Mouse (Mus musculus) embryonic facial prominence, embryonic 10.5 days (tissue): ENCODE data around the gene Spryd3. TPM values are rescaled to one million over a fixed set of nuclear protein-coding genes. Genes with fewer than 3 reads are reported as not detected.

ENCODE experiments used
- DNase-seq: peaks from one replicate; pipeline ENCODE4 v3.0.0-alpha.2; 2017; ENCODE audit warnings: low spot score
- H3K27ac ChIP-seq: fragments of 300-500 bp; sonication (generic); replicated peaks from 2 replicates; pipeline ENCODE4 v1.5.1; 2016; ENCODE audit warnings: mild to moderate bottlenecking
- H3K27me3 ChIP-seq: fragments of 300-500 bp; sonication (generic); replicated peaks from 2 replicates; pipeline ENCODE4 v1.6.1; 2016; ENCODE audit warnings: low read depth, mild to moderate bottlenecking; ENCODE audit not compliant: poor library complexity, severe bottlenecking
- H3K36me3 ChIP-seq: fragments of 300-500 bp; sonication (generic); replicated peaks from 2 replicates; pipeline ENCODE4 v1.6.1; 2016; ENCODE audit warnings: mild to moderate bottlenecking, moderate library complexity
- H3K4me1 ChIP-seq: fragments of 300-500 bp; sonication (generic); 2 replicates; pipeline ENCODE4 v1.6.1; 2016
- H3K4me3 ChIP-seq: fragments of 300-500 bp; sonication (generic); 2 replicates; pipeline ENCODE4 v1.5.1; 2016; ENCODE audit warnings: mild to moderate bottlenecking, moderate library complexity
- H3K9me3 ChIP-seq: fragments of 300-500 bp; sonication (generic); 2 replicates; pipeline ENCODE4 v1.6.1; 2016; ENCODE audit warnings: mild to moderate bottlenecking
- WGBS: fragments of 180-500 bp; shearing (Covaris S2); methylation state at CpG from one replicate; pipeline ENCODE4 v1.1.7; 2016; 5-methylcytosine and 5-hydroxymethylcytosine counted together
- polyA plus RNA-seq: library from polyadenylated mRNA; unstranded; fragments of >200 nt; fragmentation: Nextera tagmentation; extraction: Ambion mirVana; gene quantifications from 2 replicates; pipeline ENCODE4 v1.2.1, GENCODE M21; 2016

The Spryd3 gene
- polyA plus RNA-seq, 1 experiment from 2014 or later = 12.7 TPM

GRCm38 (mm10) chr15:102144726-102145125 is 8.7 kb upstream of the Spryd3 start:
- H3K27me3 ChIP-seq = peaks cover 57% of the 10 kb centered on the region
- no peak for DNase-seq
- 10% methylated on average over 19 of the region's 19 CpGs for WGBS
- peak overlapping the region; percentile 49 for H3K4me3 ChIP-seq
- H3K9me3 ChIP-seq = no peaks in the 10 kb centered on the region
- H3K27ac ChIP-seq = peak overlapping the region; percentile 37; the same call in 1 of the 2 replicates
- H3K4me1 ChIP-seq = peaks cover 26% of the 10 kb centered on the region
- H3K36me3 ChIP-seq = no peaks in the 10 kb centered on the region

DNA sequence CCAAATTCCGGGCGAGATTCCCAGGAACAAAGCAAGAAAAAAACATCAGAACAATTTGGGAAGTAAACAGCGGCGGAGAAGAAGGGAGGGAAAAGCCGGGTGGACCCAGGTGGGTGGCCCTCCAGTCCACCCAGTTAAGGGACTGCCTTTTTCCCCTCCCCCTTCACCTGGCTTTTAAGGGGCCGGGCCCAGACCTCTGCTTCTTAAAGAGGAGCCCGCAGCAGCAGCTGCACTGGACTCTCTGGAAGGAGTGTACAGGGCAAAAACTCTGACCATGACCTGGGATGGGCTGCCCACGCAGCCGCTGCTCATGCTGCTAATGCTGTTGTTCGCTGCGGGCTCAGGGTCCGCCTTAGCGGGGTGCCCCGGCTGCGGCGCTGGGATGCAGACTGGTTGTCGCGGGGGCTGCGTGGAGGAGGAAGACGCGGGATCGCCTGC is 8.3 kb upstream of the Spryd3 start, which contains the start of gene Igfbp6:
Gene Igfbp6 (plus strand): TSS at position 89 of the 438 bp plus-strand sequence.
- Histone ChIP-seq H3K4me1 (peaks cover 26% of the 10 kb centered on the region), H3K4me3 (peak within 1 kb of the TSS; percentile 49), H3K27ac (peak within 1 kb of the TSS; percentile 37; the same call in 1 of the 2 replicates), H3K36me3 (no peaks in the 10 kb centered on the region), H3K27me3 (peaks cover 57% of the 10 kb centered on the region), H3K9me3 (no peaks in the 10 kb centered on the region)
- WGBS = 4% methylated on average over 22 of the region's 22 CpGs
- peak; percentile 46 for DNase-seq

DNA sequence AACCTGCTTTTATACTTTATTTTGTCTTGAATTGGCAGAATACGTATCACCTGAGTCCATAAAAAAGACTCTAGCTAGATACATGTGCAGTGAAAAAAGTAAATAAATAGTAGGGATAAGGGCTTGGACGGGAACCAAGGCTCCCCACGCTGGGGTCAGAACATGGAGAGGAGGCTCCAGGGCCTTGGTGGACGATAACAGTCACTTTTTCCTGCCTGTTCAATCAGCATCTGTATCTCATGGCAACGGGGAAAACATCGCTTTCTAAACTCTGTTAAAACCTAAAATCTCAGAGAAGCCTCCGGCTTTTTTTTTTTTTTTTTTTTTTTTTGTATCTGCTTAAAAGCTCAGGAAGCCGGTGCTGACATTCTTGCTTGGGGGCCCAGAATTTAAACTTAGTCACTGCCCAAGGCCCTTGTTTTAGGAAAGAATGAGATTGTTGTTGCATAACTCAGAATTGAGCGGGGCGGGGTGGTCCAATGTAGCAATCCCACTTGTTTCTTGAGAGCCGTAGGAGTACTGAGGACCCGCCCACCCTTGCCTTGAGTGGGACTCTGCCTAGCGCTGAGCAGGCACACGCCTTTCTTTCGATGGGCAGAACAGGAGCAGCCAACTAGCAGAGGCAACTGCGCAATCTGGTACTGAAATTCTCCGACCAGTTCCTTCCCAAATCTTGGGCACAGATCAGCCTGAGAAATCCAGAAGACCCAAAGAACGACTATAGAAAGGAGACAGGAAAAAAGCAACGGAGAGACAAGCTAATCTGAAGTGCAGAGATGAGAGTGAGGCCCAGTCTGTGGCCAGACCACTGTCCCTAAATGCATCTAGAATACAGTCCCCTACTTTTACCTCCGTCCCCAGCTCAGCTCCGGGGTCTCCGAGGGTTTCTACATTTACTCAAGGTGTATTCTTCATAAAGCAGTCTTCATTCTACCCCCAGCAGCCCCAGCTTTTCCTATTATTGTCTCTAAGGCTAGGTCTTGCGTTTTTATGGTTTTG is 7.2 kb upstream of the Spryd3 start:
- H3K4me3 ChIP-seq = no peak overlapping the region
- 53% methylated on average over 23 of the region's 23 CpGs for WGBS
- DNase-seq = peak; percentile 32
- peaks cover 22% of the 10 kb centered on the region for H3K4me1 ChIP-seq
- H3K9me3 ChIP-seq = no peaks in the 10 kb centered on the region
- H3K36me3 ChIP-seq = no peaks in the 10 kb centered on the region
- peaks cover 56% of the 10 kb centered on the region for H3K27me3 ChIP-seq
- H3K27ac ChIP-seq = no peak overlapping the region

GRCm38 (mm10) chr15:102141120-102141519 is 5.1 kb upstream of the Spryd3 start:
- peaks cover 26% of the 10 kb centered on the region for H3K4me1 ChIP-seq
- no peak overlapping the region for H3K27ac ChIP-seq
- H3K27me3 ChIP-seq = peaks cover 48% of the 10 kb centered on the region
- no peak overlapping the region for H3K4me3 ChIP-seq
- WGBS = 92% methylated on average over 5 of the region's 5 CpGs
- H3K36me3 ChIP-seq = no peaks in the 10 kb centered on the region
- no peaks in the 10 kb centered on the region for H3K9me3 ChIP-seq
- DNase-seq = no peak

DNA sequence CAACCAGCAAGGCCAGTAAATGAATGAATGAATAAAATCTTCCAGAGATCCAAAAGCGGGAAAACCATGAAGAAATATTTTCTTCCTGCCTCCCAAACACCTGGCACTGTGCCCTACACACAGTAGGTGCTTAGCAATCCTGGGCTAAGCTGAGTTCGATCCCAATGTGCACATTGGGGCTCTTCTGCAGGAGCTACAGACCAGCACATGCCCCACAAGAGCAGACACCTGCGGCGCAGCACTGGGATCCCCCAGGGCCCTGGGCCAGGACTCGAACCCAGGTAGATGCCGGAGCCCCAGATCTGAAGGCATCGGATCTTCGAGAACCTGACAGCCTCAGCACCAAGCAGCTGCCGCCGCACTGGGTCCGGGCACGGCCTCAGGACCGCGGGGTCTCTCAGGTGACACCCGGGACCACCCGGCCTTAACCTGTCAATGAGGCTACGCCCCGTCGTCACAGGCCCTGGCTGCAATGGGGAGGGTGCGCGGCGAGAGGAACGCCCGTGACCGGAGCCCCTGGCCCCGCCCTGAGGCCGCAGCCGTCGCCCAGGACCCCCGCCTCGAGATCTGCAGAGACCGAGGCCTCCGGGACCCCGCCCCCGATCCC is 409 bp downstream of the Spryd3 start:
- peaks cover 28% of the 10 kb centered on the region for H3K36me3 ChIP-seq
- DNase-seq = no peak
- WGBS = 4% methylated on average over 35 of the region's 35 CpGs
- H3K27ac ChIP-seq = peak overlapping the region; percentile 87
- H3K4me3 ChIP-seq = peak overlapping the region; percentile 85
- H3K9me3 ChIP-seq = no peaks in the 10 kb centered on the region
- H3K27me3 ChIP-seq = no peaks in the 10 kb centered on the region
- H3K4me1 ChIP-seq = peaks cover 26% of the 10 kb centered on the region

DNA sequence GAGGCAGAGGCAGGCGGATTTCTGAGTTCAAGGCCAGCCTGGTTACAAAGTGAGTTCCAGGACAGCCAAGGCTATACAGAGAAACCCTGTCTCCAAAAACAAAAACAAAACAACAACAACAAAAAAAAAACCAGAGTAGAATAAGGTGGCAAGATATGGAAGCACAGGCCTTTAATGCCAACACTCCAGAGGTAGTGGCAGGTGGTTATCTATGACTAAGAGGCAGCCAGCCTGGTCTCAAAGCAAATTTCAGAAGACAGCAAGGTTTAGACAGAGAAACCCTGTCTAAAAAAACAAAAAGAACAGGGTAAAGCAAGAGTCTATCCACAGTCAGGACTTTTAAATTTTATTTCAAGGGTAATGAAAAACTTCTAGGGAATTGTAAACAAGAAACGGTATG is 1.3 kb downstream of the Spryd3 start:
- Histone ChIP-seq H3K36me3 (peaks cover 37% of the 10 kb centered on the region), H3K9me3 (no peaks in the 10 kb centered on the region), H3K27ac (no peak overlapping the region), H3K4me3 (peak overlapping the region; percentile 85; the same call in 1 of the 2 replicates), H3K27me3 (no peaks in the 10 kb centered on the region), H3K4me1 (peaks cover 26% of the 10 kb centered on the region)
- WGBS = 91% methylated on average over 2 of the region's 2 CpGs
- DNase-seq = no peak

GRCm38 (mm10) chr15:102133314-102133713 is 2.7 kb downstream of the Spryd3 start:
- no peaks in the 10 kb centered on the region for H3K9me3 ChIP-seq
- H3K36me3 ChIP-seq = peaks cover 50% of the 10 kb centered on the region
- 89% methylated on average over 9 of the region's 9 CpGs for WGBS

GRCm38 (mm10) chr15:102126303-102126702 is 9.7 kb downstream of the Spryd3 start:
- H3K36me3 ChIP-seq = peaks cover 88% of the 10 kb centered on the region
- no peak for DNase-seq
- H3K27me3 ChIP-seq = no peaks in the 10 kb centered on the region
- H3K27ac ChIP-seq = no peak overlapping the region
- 79% methylated on average over 2 of the region's 2 CpGs for WGBS
- H3K4me1 ChIP-seq = no peaks in the 10 kb centered on the region
- no peak overlapping the region for H3K4me3 ChIP-seq
- no peaks in the 10 kb centered on the region for H3K9me3 ChIP-seq

More at GRCm38 (mm10) chr15:102133314-102133713, 2.7 kb downstream of the Spryd3 start:
- Histone ChIP-seq H3K27ac (no peak overlapping the region), H3K4me3 (no peak overlapping the region), H3K4me1 (peaks cover 26% of the 10 kb centered on the region), H3K27me3 (no peaks in the 10 kb centered on the region)
- no peak for DNase-seq

GRCm38 (mm10) chr15:102120530-102120929 is 15.5 kb downstream of the Spryd3 start:
- 86% methylated on average over 5 of the region's 5 CpGs for WGBS
- peaks cover 92% of the 10 kb centered on the region for H3K36me3 ChIP-seq

DNA sequence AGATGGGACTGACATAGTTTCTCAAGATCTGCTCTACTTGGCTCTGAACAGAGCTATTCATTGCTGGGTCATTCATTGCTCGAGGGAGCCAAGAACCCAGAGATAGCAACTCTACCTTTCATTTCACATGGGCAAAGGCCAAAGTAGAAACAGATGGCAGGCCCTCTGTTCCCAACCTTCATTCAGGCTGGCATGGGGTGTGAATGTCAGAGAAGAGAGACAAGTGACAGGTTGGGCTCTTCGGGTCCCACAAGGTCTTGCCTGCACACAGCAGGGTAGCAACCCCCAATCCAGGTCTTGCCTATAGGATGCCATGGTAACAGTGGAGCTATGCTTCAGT is 16.2 kb downstream of the Spryd3 start:
- peaks cover 13% of the 10 kb centered on the region for H3K4me1 ChIP-seq
- H3K36me3 ChIP-seq = peaks cover 92% of the 10 kb centered on the region

More at GRCm38 (mm10) chr15:102120530-102120929, 15.5 kb downstream of the Spryd3 start:
- Histone ChIP-seq H3K4me3 (no peak overlapping the region; the same call in 1 of the 2 replicates), H3K27ac (no peak overlapping the region; the same call in 1 of the 2 replicates), H3K27me3 (no peaks in the 10 kb centered on the region), H3K9me3 (no peaks in the 10 kb centered on the region), H3K4me1 (peaks cover 13% of the 10 kb centered on the region)
- DNase-seq = no peak

GRCm38 (mm10) chr15:102119121-102119830 is 16.8 kb downstream of the Spryd3 start:
- Histone ChIP-seq H3K36me3 (peaks cover 92% of the 10 kb centered on the region), H3K27me3 (no peaks in the 10 kb centered on the region), H3K27ac (no peak overlapping the region), H3K4me1 (peaks cover 13% of the 10 kb centered on the region), H3K9me3 (no peaks in the 10 kb centered on the region), H3K4me3 (no peak overlapping the region)
- WGBS = 73% methylated on average over 8 of the region's 8 CpGs
- DNase-seq = no peak

More for the DNA sequence above, 16.2 kb downstream of the Spryd3 start:
- no peaks in the 10 kb centered on the region for H3K27me3 ChIP-seq
- no peak for DNase-seq
- no peak overlapping the region for H3K4me3 ChIP-seq
- no peaks in the 10 kb centered on the region for H3K9me3 ChIP-seq
- H3K27ac ChIP-seq = no peak overlapping the region
- WGBS = 70% methylated on average over 2 of the region's 2 CpGs

DNA sequence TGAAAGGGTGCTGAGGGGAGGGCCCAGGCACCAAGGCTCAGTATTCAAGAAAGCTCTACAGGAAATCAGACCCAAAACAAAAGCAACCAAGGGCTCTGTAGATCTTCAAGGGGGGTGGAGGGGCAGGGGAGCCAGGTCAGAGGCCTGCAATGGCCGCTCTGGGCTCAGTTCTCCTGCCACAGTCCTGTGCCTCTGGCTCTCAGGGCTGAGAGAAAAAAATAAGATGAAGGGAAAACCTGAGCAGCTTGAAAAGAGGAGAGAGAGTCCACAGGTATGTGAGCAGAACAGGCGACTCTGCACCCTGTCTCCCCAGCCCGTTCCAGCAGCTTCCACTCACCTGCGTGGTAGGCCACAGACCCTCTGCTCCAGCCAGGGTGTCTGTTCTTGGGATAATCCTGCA is 17.4 kb downstream of the Spryd3 start:
- no peak for DNase-seq
- Histone ChIP-seq H3K27me3 (no peaks in the 10 kb centered on the region), H3K27ac (0 out of 2 replicates have a peak overlapping the region, but pooled peaks have one; percentile 8), H3K4me3 (no peak overlapping the region), H3K36me3 (peaks cover 97% of the 10 kb centered on the region), H3K4me1 (peaks cover 15% of the 10 kb centered on the region), H3K9me3 (no peaks in the 10 kb centered on the region)
- WGBS = 81% methylated on average over 4 of the region's 4 CpGs
